Mouse (Mus musculus) G1E-ER4 (cell line): Measurements from ENCODE around the gene Slit3. TPM values are rescaled to one million over a fixed set of nuclear protein-coding genes. Genes with fewer than 3 reads are reported as not detected.

Experiments
- GATA1 ChIP-seq: IDR thresholded peaks from one replicate; pipeline ENCODE4 v1.8.0; 2012; ENCODE audit warnings: low read length, inconsistent platforms
- polyA plus RNA-seq: library from polyadenylated mRNA; stranded (reverse); fragments of >175 nt; gene quantifications from 2 replicates; pipeline ENCODE4 v1.2.3, GENCODE M21; 2012

Gene Slit3
- polyA plus RNA-seq, 1 experiment = not detected

- no peak for TF ChIP-seq GATA1
These were observed 466.3 kb downstream of the Slit3 start for GRCm38 (mm10) chr11:35587174-35587959.

DNA sequence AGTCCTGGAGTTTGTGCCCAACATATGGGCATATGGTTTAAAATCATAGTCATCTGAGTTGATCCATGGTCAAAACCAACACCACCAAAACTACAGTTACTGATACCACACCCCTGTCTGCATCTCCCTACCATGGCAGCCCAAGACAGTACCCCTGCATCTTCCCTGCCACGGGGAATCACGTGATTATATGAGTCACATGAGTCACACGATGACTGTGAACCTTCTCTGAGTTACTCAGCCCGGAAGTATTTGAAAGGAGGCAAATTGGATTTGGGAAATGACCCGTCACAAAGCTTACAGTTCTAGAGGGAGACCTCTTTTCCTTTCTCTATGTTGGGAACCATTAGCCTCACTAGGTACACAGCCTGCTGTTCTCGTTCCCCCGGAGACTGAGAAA lies 468.9 kb downstream of the Slit3 start:
- no peak for TF ChIP-seq GATA1

- TF ChIP-seq GATA1 = no peak
These were observed 472.4 kb downstream of the Slit3 start for GRCm38 (mm10) chr11:35593146-35594034.

DNA sequence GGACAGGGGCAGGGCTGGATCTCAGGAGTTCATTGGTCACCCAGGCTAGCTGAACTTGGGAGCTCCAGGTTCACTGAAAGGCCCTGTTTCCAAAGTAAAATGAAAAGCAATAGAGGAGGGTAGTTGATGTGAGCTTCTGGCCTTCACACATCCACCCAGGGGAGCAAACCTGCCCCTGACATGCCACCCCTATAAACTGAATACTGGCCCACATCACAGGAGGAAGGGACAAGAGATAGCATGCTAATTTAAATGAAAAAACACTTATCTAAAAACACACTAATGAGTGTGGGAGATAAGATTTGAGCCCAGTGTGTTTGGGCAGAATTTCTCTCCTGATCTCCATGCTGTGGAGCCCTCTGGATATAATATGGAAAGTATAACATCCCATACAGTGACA lies 475.0 kb downstream of the Slit3 start:
- no peak for TF ChIP-seq GATA1

GRCm38 (mm10) chr11:35597882-35598281 lies 476.9 kb downstream of the Slit3 start:
- no peak for TF ChIP-seq GATA1

DNA sequence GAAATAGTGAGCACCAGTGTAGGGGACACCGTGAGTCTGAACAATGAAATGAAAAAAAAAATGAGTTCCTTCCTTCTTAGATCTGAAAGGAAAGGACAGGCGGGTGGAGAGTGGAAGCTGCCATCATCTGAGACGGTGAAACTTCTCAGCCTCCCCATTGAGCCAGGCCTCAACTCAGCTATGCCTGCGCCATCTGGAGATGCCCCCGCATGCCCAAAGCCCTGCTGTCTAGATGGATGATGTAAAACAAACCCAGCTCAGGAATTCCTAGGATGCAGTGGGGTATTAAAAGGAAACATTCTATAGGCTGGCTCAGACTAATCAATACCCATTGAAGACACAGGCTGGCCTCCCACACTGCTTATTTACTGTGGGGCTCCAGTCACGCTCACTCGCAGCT lies 477.7 kb downstream of the Slit3 start:
- TF ChIP-seq GATA1 = no peak

DNA sequence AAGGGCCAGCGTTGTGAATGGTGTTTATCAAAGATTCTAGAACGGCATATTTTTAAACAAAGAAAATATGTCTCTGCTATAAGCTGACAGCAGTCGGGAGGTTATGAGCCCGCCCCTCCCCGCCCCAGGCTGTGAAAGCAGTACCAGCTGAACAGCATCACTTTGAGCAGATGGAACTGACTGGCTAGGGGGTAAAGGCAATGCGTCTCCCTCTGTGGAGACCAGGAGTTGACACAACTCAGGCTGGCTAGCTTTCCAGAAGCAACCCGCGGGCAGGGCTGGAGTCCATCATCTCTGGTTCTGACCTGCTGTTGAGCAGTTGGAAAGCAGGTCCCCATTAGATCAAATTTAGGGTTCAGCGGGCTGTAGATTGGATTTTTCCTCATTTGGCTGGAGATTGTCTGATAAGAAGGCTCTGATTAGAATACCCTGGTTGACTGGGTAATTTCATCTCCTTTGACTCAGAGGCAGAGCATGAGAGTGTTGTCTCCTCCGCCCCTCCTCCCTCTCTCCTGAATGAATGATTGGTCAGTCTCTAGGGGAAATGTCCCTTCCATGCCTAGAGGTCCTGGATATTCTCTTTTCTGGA lies 480.7 kb downstream of the Slit3 start:
- TF ChIP-seq GATA1 = no peak

GRCm38 (mm10) chr11:35602586-35602985 lies 481.6 kb downstream of the Slit3 start:
- TF ChIP-seq GATA1 = no peak

DNA sequence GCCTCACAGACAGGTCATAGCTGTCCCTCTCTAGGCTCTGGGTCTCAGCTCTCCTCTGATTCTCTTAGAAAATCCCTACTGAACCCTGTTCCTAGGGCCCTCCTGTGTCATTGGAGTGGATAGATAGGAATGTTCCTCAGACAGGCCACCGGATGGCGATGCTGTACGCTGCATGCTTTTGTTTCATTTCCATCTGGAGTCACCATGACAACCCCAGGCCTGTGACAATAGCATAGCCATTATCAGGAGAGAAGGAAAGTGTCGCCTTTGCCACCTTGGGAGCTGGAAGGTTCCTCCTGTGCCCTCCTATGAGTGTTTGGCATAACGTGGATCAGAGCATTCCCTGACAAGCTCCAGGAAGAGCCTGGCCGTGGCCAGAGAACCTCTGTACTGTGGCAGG lies 482.9 kb downstream of the Slit3 start:
- no peak for TF ChIP-seq GATA1

DNA sequence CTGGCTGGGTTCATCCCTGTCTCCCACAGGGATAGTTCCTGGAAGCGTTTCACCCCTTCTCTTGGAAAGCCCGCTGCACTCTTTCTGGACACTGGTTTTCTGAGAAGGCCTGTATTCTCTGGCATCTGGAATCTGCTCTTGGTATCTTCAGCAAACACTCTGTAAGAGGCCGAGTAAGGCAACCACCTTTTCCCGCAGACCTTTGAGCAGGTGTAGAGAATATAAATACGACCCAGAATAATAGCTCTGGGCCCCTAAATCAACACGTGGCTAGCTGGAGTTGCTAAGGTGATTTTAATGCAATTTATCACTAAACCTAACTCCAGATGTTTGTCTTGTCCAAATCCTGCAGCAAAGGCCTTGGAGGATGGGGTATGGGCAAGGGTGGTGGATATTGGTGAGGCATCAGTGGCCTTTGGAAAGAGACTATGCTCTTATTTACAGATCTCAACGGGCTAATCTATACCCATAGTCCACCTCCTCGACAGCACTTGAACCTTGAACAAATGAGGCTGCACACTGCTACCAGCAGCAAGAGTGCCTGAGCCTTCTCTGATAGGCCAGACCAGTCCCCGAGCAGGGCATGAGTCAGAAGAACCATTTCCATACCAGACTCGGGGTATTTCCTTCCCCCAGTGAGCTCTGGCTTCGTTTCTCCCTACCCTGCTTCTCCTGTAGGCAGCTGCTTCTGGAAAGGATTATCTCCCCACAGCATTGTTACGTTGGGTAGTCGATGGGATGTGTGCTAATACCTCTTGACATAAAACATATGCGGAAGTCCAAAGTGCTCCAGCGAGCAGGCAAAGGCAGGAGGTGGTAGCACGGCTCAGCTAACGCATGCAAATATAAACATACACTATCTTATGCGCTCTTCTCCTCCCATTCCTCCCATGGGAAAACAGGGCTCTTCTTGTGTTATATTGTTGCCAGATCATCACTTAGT lies 484.1 kb downstream of the Slit3 start:
- TF ChIP-seq GATA1 = no peak

- TF ChIP-seq GATA1 = no peak
These were observed 486.2 kb downstream of the Slit3 start for GRCm38 (mm10) chr11:35607191-35607590.

DNA sequence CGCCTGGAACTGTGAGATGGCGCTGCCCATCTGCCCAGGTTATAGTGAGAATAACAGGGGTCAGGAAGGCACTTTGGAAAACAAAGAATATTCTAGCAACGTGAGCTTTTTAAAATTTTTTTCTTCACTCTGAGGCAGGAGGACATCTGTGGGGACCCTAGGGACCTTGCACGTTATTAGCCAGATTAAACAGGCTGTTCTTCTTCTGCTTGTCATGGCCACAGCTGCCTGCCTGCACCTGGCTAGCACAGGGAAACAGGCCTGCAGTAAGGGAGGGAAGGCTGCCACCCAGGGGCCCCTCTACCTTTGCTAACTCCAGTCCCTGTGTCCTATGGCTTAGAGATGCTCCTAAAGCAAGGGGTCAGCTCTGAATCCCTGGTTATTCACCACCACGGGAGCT lies 487.8 kb downstream of the Slit3 start:
- TF ChIP-seq GATA1 = no peak

- no peak for TF ChIP-seq GATA1
These were observed 491.4 kb downstream of the Slit3 start for GRCm38 (mm10) chr11:35612262-35612896.

DNA sequence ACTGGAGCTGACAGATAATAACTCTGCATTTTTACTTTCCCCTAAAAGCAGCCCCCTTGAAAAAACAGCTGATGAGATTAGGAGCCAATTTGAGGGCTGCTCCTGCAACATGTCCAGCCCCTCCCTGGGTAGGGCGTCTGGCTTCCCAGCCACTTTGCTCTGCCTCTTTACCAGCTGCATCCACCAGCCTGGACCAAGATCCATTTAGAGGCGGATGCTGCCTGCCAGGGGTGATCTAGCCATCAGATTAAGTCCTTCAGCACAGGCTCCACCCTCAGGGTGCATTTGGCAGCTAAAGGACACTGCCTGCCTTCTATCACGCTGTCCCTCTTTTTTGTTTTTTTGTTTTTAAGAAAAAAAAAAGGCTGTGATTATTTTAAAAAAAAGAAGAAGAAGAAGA lies 493.5 kb downstream of the Slit3 start:
- no peak for TF ChIP-seq GATA1

- no peak for TF ChIP-seq GATA1
These were observed 498.4 kb downstream of the Slit3 start for GRCm38 (mm10) chr11:35619421-35619820.
